Mouse (Mus musculus): ENCODE results near the gene Fbxw4. TPM values are rescaled to one million over a fixed set of nuclear protein-coding genes. Genes with fewer than 3 reads are reported as not detected.

Fbxw4 gene
- total and polyA plus RNA-seq, 3 experiments = 28.1 to 61.5 (median 31.2) TPM

DNA sequence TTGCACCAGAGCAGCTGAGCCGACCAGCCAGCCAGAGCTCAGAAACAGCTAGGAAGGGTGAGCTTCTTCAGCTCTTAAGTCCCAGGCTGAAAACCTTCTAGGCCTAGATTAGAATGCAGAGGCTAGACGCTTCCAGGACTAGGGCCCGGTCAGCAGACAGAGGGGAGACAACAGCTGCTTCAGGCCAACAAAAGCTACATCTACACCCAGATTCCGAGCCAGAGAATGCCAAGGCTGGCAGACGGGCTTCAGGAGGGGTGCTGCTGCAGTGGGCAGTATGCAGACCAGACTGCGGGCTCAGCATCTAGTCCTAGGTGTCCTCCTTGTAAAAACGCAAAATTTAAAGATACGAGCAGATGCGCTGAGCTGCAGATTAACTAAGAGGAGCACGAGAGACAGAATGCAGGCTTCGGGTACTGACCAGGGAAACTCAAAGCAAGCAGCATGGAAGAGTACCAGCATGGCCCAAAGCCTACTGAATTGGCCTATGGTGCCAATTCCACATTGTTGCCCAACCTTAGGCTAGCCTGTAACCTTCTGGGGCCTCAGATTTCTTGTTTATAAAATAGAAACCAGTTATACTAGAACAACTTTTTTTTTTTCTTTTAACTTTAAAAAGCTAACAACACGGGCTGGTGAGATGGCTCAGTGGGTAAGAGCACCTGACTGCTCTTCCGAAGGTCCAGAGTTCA lies 51.3 kb downstream of the Fbxw4 start:
- no peak overlapping the region for H3K9ac ChIP-seq (ENCODE audit: low read depth, low read length)
- no peaks in the 10 kb centered on the region for H3K79me2 ChIP-seq (replicated peaks; ENCODE audit: control insufficient read depth, insufficient read depth, low read length)
- no peak for TF ChIP-seq POLR2A (IDR thresholded peaks at IDR 0.05; ENCODE audit: insufficient read depth, low read depth, low read length)
- no peak for TF ChIP-seq CTCF (IDR thresholded peaks at IDR 0.05)
- no peak for TF ChIP-seq EP300 (IDR thresholded peaks at IDR 0.05; ENCODE audit: insufficient read depth, low read depth, low read length)
- H3K27ac ChIP-seq = no peak overlapping the region
- intact Hi-C loops (cut with DNase I) = no loop called here
- no peak for DNase-seq
- 91% methylated on average over 13 of the region's 13 CpGs for WGBS
- H3K4me1 ChIP-seq (ENCODE audit: control insufficient read depth, insufficient read depth, low read length) = no peaks in the 10 kb centered on the region
- H3K27me3 ChIP-seq (ENCODE audit: control insufficient read depth, insufficient read depth, low read length) = no peaks in the 10 kb centered on the region
- H3K36me3 ChIP-seq (ENCODE audit: control insufficient read depth, insufficient read depth, low read length) = no peaks in the 10 kb centered on the region
- H3K4me3 ChIP-seq = no peak overlapping the region

DNA sequence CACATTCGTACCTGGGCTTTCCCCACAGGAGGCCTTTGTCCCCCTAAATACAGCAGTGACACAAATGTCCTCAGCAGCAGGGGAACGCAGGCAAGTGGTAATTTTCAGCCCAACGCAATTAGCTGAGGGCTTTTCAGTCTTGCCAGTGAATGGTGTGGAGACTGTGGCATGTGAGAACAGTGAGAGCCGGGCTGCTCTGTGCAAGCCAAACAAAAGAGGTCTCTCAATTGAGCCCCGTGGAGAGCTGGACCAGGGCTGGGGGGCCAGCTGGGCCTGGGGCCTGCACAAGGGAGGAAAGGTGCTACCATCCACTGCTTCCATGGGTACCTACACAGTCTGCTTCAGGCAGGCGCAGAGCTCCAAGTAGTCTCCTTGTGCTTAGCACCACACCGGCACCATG lies 52.6 kb downstream of the Fbxw4 start:
- TF ChIP-seq POLR2A (IDR thresholded peaks at IDR 0.05; ENCODE audit: insufficient read depth, low read depth, low read length) = no peak
- TF ChIP-seq CTCF (IDR thresholded peaks at IDR 0.05) = no peak
- TF ChIP-seq EP300 (IDR thresholded peaks at IDR 0.05; ENCODE audit: insufficient read depth, low read depth, low read length) = no peak
- H3K27me3 ChIP-seq (ENCODE audit: control insufficient read depth, insufficient read depth, low read length) = no peaks in the 10 kb centered on the region
- H3K27ac ChIP-seq = no peak overlapping the region
- intact Hi-C loops (cut with DNase I) = no loop called here
- WGBS = 81% methylated on average over 7 of the region's 7 CpGs
- H3K79me2 ChIP-seq (replicated peaks; ENCODE audit: control insufficient read depth, insufficient read depth, low read length) = no peaks in the 10 kb centered on the region
- H3K4me1 ChIP-seq (ENCODE audit: control insufficient read depth, insufficient read depth, low read length) = no peaks in the 10 kb centered on the region
- no peaks in the 10 kb centered on the region for H3K36me3 ChIP-seq (ENCODE audit: control insufficient read depth, insufficient read depth, low read length)
- H3K9ac ChIP-seq (ENCODE audit: low read depth, low read length) = no peak overlapping the region
- no peak overlapping the region for H3K4me3 ChIP-seq
- no peak for DNase-seq

GRCm38 (mm10) chr19:45606701-45607100 lies 53.4 kb downstream of the Fbxw4 start:
- H3K36me3 ChIP-seq (ENCODE audit: control insufficient read depth, insufficient read depth, low read length) = no peaks in the 10 kb centered on the region

GRCm38 (mm10) chr19:45602606-45603005 lies 57.5 kb downstream of the Fbxw4 start:
- TF ChIP-seq EP300 (IDR thresholded peaks at IDR 0.05; ENCODE audit: insufficient read depth, low read depth, low read length) (no peak), CTCF (IDR thresholded peaks at IDR 0.05) (no peak), POLR2A (IDR thresholded peaks at IDR 0.05; ENCODE audit: insufficient read depth, low read depth, low read length) (no peak)
- H3K27me3 ChIP-seq (ENCODE audit: control insufficient read depth, insufficient read depth, low read length) = no peaks in the 10 kb centered on the region
- no peaks in the 10 kb centered on the region for H3K36me3 ChIP-seq (ENCODE audit: control insufficient read depth, insufficient read depth, low read length)
- no peak overlapping the region for H3K9ac ChIP-seq (ENCODE audit: low read depth, low read length)
- WGBS = 91% methylated on average over 5 of the region's 5 CpGs
- no peaks in the 10 kb centered on the region for H3K79me2 ChIP-seq (replicated peaks; ENCODE audit: control insufficient read depth, insufficient read depth, low read length)
- no peak for DNase-seq
- no peaks in the 10 kb centered on the region for H3K4me1 ChIP-seq (ENCODE audit: control insufficient read depth, insufficient read depth, low read length)
- intact Hi-C loops (cut with DNase I) = no loop called here
- no peak overlapping the region for H3K27ac ChIP-seq
- no peak overlapping the region for H3K4me3 ChIP-seq

More at GRCm38 (mm10) chr19:45606701-45607100, 53.4 kb downstream of the Fbxw4 start:
- intact Hi-C loops (cut with DNase I) = no loop called here
- H3K9ac ChIP-seq (ENCODE audit: low read depth, low read length) = no peak overlapping the region
- no peak overlapping the region for H3K27ac ChIP-seq
- no peaks in the 10 kb centered on the region for H3K4me1 ChIP-seq (ENCODE audit: control insufficient read depth, insufficient read depth, low read length)
- H3K27me3 ChIP-seq (ENCODE audit: control insufficient read depth, insufficient read depth, low read length) = no peaks in the 10 kb centered on the region
- H3K79me2 ChIP-seq (replicated peaks; ENCODE audit: control insufficient read depth, insufficient read depth, low read length) = no peaks in the 10 kb centered on the region
- TF ChIP-seq CTCF (IDR thresholded peaks at IDR 0.05) = no peak
- TF ChIP-seq EP300 (IDR thresholded peaks at IDR 0.05; ENCODE audit: insufficient read depth, low read depth, low read length) = no peak
- no peak for TF ChIP-seq POLR2A (IDR thresholded peaks at IDR 0.05; ENCODE audit: insufficient read depth, low read depth, low read length)
- no peak overlapping the region for H3K4me3 ChIP-seq
- no peak for DNase-seq
- 97% methylated on average over 4 of the region's 4 CpGs for WGBS

- intact Hi-C loops (cut with DNase I) = no loop called here
- Histone ChIP-seq H3K9ac (ENCODE audit: low read depth, low read length) (no peak overlapping the region), H3K4me3 (no peak overlapping the region), H3K27ac (no peak overlapping the region), H3K79me2 (replicated peaks; ENCODE audit: control insufficient read depth, insufficient read depth, low read length) (no peaks in the 10 kb centered on the region), H3K36me3 (ENCODE audit: control insufficient read depth, insufficient read depth, low read length) (no peaks in the 10 kb centered on the region), H3K27me3 (ENCODE audit: control insufficient read depth, insufficient read depth, low read length) (no peaks in the 10 kb centered on the region), H3K4me1 (ENCODE audit: control insufficient read depth, insufficient read depth, low read length) (no peaks in the 10 kb centered on the region)
- DNase-seq = no peak
- TF ChIP-seq POLR2A (IDR thresholded peaks at IDR 0.05; ENCODE audit: insufficient read depth, low read depth, low read length) = no peak
- no peak for TF ChIP-seq EP300 (IDR thresholded peaks at IDR 0.05; ENCODE audit: insufficient read depth, low read depth, low read length)
- 94% methylated on average over 4 of the region's 4 CpGs for WGBS
Measured at GRCm38 (mm10) chr19:45597106-45597505, 63.0 kb downstream of the Fbxw4 start.

GRCm38 (mm10) chr19:45596434-45596833 lies 63.7 kb downstream of the Fbxw4 start:
- H3K79me2 ChIP-seq (replicated peaks; ENCODE audit: control insufficient read depth, insufficient read depth, low read length) = no peaks in the 10 kb centered on the region
- DNase-seq = no peak
- H3K36me3 ChIP-seq (ENCODE audit: control insufficient read depth, insufficient read depth, low read length) = peaks cover under 1% of the 10 kb centered on the region; the same call in 1 of the 2 replicates
- no peak overlapping the region for H3K9ac ChIP-seq (ENCODE audit: low read depth, low read length)
- peaks cover 2% of the 10 kb centered on the region for H3K4me1 ChIP-seq (ENCODE audit: control insufficient read depth, insufficient read depth, low read length)
- no peaks in the 10 kb centered on the region for H3K27me3 ChIP-seq (ENCODE audit: control insufficient read depth, insufficient read depth, low read length)
- no peak overlapping the region for H3K27ac ChIP-seq
- WGBS = 95% methylated on average over 6 of the region's 6 CpGs
- intact Hi-C loops (cut with DNase I) = no loop called here
- no peak for TF ChIP-seq CTCF (IDR thresholded peaks at IDR 0.05)
- no peak for TF ChIP-seq POLR2A (IDR thresholded peaks at IDR 0.05; ENCODE audit: insufficient read depth, low read depth, low read length)
- TF ChIP-seq EP300 (IDR thresholded peaks at IDR 0.05; ENCODE audit: insufficient read depth, low read depth, low read length) = no peak
- H3K4me3 ChIP-seq = no peak overlapping the region

Measured in heart, adult 2 months (tissue).